Mouse (Mus musculus) kidney, embryonic 14.5 days (tissue): ENCODE results near the gene Fut1. TPM values are rescaled to one million over a fixed set of nuclear protein-coding genes. Genes with fewer than 3 reads are reported as not detected.

Experiments used
- ATAC-seq: fragments of 200-750 bp; cut with Nextera tagmentation; 2 replicates; pipeline ENCODE4 v1.8.0; 2017; ENCODE audit warnings: moderate number of reproducible peaks, mild to moderate bottlenecking, moderate TSS enrichment, moderate library complexity; ENCODE audit not compliant: low FRiP score, low TSS enrichment
- H3K27ac ChIP-seq: fragments of 300-500 bp; sonication (generic); 2 replicates; pipeline ENCODE4 v1.5.1; 2014; ENCODE audit warnings: low read depth, mild to moderate bottlenecking, low read length, moderate library complexity, mixed read lengths
- H3K27me3 ChIP-seq: fragments of 300-500 bp; sonication (generic); 2 replicates; pipeline ENCODE4 v1.6.1; 2014; ENCODE audit warnings: mild to moderate bottlenecking, low read length; ENCODE audit not compliant: control insufficient read depth, insufficient read depth
- H3K36me3 ChIP-seq: fragments of 300-500 bp; sonication (generic); 2 replicates; pipeline ENCODE4 v1.6.1; 2014; ENCODE audit warnings: low read length, mixed read lengths; ENCODE audit not compliant: control insufficient read depth, insufficient read depth
- H3K4me1 ChIP-seq: fragments of 300-500 bp; sonication (generic); 2 replicates; pipeline ENCODE4 v1.6.1; 2014; ENCODE audit warnings: low read length, mixed read lengths; ENCODE audit not compliant: control insufficient read depth, insufficient read depth
- H3K4me2 ChIP-seq: fragments of 300-500 bp; sonication (generic); replicated peaks from 2 replicates; pipeline ENCODE4 v1.6.1; 2014; ENCODE audit warnings: low read depth, mild to moderate bottlenecking, low read length
- H3K4me3 ChIP-seq: fragments of 300-500 bp; sonication (generic); 2 replicates; pipeline ENCODE4 v1.5.1; 2014; ENCODE audit warnings: mild to moderate bottlenecking, low read length
- H3K9ac ChIP-seq: fragments of 300-500 bp; sonication (generic); 2 replicates; pipeline ENCODE4 v1.6.1; 2014; ENCODE audit warnings: low read depth, mild to moderate bottlenecking, low read length, moderate library complexity
- H3K9me3 ChIP-seq: fragments of 300-500 bp; sonication (generic); 2 replicates; pipeline ENCODE4 v1.6.1; 2016; ENCODE audit warnings: low read length; ENCODE audit not compliant: control insufficient read depth
- WGBS: fragments of 180-500 bp; shearing (Covaris S2); extraction: QIAGEN DNeasy Blood & Tissue Kit; methylation state at CpG from one replicate; pipeline ENCODE4 v1.1.7; 2014; 5-methylcytosine and 5-hydroxymethylcytosine counted together
- polyA plus RNA-seq: library from polyadenylated mRNA; unstranded; fragments of >200 nt; fragmentation: Nextera tagmentation; extraction: Ambion mirVana; gene quantifications from 2 replicates; pipeline ENCODE4 v1.2.1, GENCODE M21; 2014

Gene Fut1
- polyA plus RNA-seq, 1 experiment from 2014 or later, result 0.14 TPM

DNA sequence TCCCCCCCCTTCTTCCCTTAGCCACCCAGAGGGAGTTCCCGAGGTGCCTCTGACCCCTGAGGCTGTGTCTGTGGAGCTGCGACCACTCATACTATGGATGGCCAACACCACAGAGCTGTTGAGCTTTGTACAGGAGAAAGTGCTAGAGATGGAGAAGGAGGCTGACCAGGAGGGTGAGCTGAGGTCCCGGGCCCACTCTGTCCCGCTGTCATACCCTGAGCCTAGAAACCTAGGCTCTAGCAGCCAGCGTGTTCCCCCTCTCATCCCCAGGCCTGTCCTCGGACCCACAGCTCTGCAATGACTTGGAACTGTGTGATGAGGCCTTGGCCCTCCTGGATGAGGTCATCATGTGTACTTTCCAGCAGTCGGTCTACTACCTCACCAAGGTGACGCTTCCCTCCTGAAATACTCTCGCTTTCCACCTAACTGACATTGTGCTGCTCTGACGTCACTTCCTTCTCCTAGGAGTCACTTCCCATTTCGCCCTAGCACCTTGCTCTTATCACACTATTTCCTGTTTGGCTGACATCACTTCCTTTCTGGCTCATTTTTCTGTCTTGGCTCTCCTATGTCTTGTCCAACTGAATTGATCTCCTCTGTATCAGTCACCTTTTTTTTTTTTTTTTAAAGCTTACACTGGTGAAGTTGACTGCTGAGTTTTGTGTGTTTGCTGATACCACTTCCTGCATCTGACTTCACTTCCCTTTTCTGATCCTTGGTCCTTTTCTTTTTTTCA, 18.0 kb downstream of the Fut1 start:
- no peak overlapping the region for H3K4me3 ChIP-seq
- no peak for ATAC-seq

DNA sequence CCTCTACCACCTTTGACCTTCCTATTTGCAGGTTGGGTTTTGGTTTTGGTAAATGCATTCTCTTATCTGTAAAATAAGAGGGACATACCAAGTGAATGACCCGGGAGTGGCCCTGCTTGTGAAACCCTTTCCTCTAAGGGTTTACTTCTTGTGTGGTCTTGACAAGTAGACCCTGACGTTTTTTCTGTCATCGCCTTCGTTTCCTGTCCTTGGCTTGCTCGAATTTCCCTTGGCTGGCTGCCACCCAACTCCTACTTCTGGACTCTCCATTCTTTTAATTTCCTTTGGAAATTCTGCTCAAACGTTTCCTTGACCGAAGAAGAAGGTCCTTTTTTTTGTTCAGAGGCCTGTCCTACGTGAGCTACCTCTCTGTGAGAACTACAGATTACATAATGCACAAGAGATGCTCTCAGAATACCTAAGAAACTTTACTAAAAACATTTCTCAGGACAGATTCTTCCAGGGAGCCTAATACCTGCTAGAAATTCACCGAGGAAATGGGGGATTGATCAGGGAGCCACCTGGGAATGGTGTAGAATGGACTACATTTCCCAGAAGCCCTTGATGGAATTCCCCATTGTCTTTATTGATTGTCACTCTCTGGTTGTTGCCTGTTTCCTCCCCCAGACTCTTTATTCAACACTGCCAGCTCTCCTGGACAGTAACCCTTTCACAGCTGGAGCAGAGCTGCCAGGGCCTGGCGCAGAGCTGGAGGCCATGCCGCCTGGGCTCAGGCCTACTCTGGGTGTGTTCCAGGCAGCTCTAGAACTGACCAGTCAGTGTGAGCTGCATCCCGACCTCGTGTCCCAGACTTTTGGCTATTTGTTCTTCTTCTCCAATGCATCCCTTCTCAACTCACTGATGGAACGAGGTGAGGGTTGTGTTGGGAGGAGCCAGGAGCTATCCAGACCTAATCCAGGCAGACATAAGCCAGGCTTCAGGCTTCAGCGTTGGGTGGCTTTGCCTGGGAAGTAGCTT, 18.9 kb downstream of the Fut1 start:
- Histone ChIP-seq H3K27me3 (0 out of 2 replicates have a peak, but pooled peaks cover 6% of the 10 kb centered on the region), H3K4me1 (peaks cover 27% of the 10 kb centered on the region), H3K4me2 (no peak overlapping the region), H3K27ac (peak overlapping the region; percentile 13; the same call in 1 of the 2 replicates), H3K9ac (no peak overlapping the region), H3K9me3 (no peaks in the 10 kb centered on the region; the same call in 1 of the 2 replicates), H3K36me3 (0 out of 2 replicates have a peak, but pooled peaks cover 4% of the 10 kb centered on the region), H3K4me3 (no peak overlapping the region)
- no peak for ATAC-seq
- 69% methylated on average over 15 of the region's 15 CpGs for WGBS

More for the DNA sequence above, 18.0 kb downstream of the Fut1 start:
- Histone ChIP-seq H3K27ac (peak overlapping the region; percentile 9; the same call in 1 of the 2 replicates), H3K4me1 (peaks cover 19% of the 10 kb centered on the region), H3K27me3 (0 out of 2 replicates have a peak, but pooled peaks cover 6% of the 10 kb centered on the region), H3K36me3 (0 out of 2 replicates have a peak, but pooled peaks cover 4% of the 10 kb centered on the region), H3K9me3 (no peaks in the 10 kb centered on the region; the same call in 1 of the 2 replicates), H3K9ac (no peak overlapping the region), H3K4me2 (no peak overlapping the region)
- 83% methylated on average over 11 of the region's 11 CpGs for WGBS

DNA sequence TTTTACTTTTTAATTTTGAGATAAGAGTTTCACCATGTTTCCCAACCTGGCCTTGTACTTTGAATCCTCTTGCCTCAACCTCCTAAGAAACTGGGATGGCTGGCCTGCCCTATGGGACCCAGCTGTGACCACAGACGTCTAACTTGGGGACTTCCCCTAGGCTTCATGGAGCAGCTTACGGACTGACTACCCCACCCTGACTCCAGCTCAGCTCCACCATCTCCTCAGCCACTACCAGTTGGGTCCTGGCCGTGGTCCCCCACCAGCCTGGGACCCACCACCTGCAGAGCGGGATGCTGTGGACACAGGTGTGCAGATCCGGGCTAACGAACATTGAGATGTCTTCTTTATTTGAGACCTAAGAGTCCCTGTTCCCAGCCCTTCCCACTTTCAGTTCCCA, 20.6 kb downstream of the Fut1 start:
- 96% methylated on average over 6 of the region's 6 CpGs for WGBS
- no peak overlapping the region for H3K4me3 ChIP-seq
- peaks cover 36% of the 10 kb centered on the region for H3K4me1 ChIP-seq

DNA sequence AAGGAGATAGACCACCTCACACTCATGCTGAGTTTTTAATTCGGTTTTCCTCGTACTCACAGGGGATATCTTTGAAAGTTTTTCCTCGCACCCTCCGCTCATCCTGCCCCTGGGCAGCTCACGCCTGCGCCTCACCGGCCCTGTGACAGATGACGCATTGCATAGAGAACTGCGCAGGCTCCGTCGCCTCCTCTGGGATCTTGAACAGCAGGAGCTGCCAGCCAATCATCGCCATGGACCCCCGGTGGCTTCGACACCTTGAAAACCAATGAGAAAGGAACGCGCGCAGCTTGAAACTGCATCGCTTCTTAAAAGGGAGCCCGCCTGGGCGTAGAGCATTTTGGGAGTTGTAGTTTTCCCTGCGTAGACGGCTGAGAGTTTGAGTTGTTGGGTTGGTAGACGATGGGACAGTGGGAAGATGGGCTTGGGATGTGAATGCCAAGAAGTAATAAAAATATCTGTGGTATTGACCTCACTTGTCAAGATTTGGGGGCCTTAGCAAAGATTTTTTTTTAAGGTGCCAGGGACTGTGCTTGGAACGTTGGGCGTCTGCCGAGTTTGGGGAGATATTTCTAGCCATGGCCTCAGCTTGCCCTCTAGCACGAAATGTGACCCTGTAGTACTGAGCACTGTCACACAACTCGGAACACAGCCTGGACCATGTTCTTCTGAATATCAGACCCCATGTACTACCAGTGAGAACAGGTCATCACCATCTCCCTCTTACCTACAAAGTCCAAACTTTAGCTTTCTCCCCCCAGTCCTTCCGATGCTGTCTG, 21.7 kb downstream of the Fut1 start:
- peak overlapping the region; percentile 28 for H3K9ac ChIP-seq
- 20% methylated on average over 29 of the region's 29 CpGs for WGBS

More for the DNA sequence above, 20.6 kb downstream of the Fut1 start:
- Histone ChIP-seq H3K9ac (no peak overlapping the region), H3K36me3 (0 out of 2 replicates have a peak, but pooled peaks cover 4% of the 10 kb centered on the region), H3K27me3 (0 out of 2 replicates have a peak, but pooled peaks cover 6% of the 10 kb centered on the region), H3K27ac (no peak overlapping the region), H3K9me3 (no peaks in the 10 kb centered on the region; the same call in 1 of the 2 replicates), H3K4me2 (peak overlapping the region; percentile 40; the same call in 1 of the 2 replicates)
- no peak for ATAC-seq

DNA sequence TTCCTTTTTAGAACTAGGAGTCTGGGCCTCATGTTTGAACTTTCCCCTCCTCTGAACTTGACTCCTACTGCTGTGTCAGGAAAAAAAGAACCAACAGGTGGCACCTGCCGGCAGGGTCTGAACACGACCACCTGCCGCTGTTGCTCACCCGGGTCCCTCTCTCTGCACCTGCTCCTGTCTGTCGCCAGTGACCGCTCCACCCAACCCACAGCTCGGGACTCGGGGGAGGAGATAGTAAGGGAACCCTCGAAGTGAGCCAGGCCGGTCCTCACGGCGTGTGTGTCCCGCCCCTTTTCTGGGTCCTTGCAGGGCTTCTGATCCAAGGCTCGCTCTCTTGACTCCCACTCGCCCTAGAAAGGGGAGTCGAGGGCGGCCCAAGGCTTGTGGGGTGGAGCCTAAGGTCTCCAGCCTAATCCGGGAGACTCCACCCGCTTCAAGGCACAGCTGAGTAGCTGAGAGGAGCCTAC, 22.5 kb downstream of the Fut1 start, which contains the start of gene Mamstr:
TSS of gene Mamstr (plus strand) at position 417 of the 467 bp plus-strand sequence.
- no peak within 1 kb of the TSS for H3K4me3 ChIP-seq
- no peaks in the 10 kb centered on the region for H3K27me3 ChIP-seq
- H3K9ac ChIP-seq, result no peak within 1 kb of the TSS
- H3K9me3 ChIP-seq, result no peaks in the 10 kb centered on the region; the same call in 1 of the 2 replicates
- no peak for ATAC-seq
- 0 out of 2 replicates have a peak, but pooled peaks cover 4% of the 10 kb centered on the region for H3K36me3 ChIP-seq
- peak within 1 kb of the TSS; percentile 12; the same call in 1 of the 2 replicates for H3K27ac ChIP-seq
- H3K4me2 ChIP-seq, result no peak within 1 kb of the TSS; the same call in 1 of the 2 replicates
- H3K4me1 ChIP-seq, result peaks cover 46% of the 10 kb centered on the region
- 23% methylated on average over 19 of the region's 19 CpGs for WGBS

More for the DNA sequence above, 21.7 kb downstream of the Fut1 start:
- Histone ChIP-seq H3K9me3 (no peaks in the 10 kb centered on the region; the same call in 1 of the 2 replicates), H3K4me1 (peaks cover 39% of the 10 kb centered on the region), H3K4me3 (peak overlapping the region; percentile 20; the same call in 1 of the 2 replicates), H3K36me3 (0 out of 2 replicates have a peak, but pooled peaks cover 4% of the 10 kb centered on the region), H3K27me3 (no peaks in the 10 kb centered on the region), H3K27ac (0 out of 2 replicates have a peak overlapping the region, but pooled peaks have one; percentile 3), H3K4me2 (peak overlapping the region; percentile 40)
- peak; percentile 82 for ATAC-seq

DNA sequence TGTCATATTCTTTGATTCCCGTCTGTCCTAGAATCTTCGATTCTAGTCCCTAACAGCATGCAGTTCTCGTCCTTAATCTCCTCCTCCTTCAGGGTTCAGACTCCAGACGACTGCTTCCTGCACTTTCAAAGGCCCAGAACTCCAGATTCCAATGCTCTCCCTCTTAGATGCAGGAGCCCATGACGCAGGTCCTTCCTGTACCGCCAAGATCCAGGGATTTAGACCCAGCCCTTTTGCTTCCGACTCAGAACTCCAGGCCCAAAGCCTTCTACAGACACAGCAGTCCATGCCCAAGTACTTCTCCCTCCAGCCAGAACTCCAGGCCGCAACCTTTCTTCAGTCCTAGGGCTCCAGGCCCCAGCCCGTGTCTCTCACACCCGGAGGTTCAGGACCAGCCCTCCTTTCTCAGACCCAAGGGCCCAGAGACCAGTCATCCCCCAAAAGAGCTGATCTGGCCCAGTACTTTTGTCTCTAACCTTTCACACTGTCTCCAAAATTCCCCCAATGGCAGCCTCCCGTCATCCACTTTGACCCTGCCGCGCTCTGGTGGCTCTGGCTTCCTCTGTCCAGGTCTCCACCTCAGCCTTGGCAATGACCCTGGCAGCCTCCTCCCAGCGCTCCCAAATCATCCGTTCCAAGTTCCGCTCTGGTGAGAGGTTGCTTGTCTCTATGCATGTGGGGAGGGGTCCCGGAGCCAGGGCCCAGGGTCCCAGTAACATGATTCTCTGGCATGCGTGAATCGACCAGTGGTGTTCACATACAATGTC, 23.3 kb downstream of the Fut1 start:
- Histone ChIP-seq H3K9me3 (no peaks in the 10 kb centered on the region; the same call in 1 of the 2 replicates), H3K9ac (no peak overlapping the region), H3K27me3 (no peaks in the 10 kb centered on the region), H3K4me1 (peaks cover 51% of the 10 kb centered on the region), H3K4me3 (no peak overlapping the region), H3K27ac (peak overlapping the region; percentile 12; the same call in 1 of the 2 replicates), H3K4me2 (no peak overlapping the region), H3K36me3 (0 out of 2 replicates have a peak, but pooled peaks cover 4% of the 10 kb centered on the region)
- WGBS, result 56% methylated on average over 19 of the region's 19 CpGs
- no peak for ATAC-seq

DNA sequence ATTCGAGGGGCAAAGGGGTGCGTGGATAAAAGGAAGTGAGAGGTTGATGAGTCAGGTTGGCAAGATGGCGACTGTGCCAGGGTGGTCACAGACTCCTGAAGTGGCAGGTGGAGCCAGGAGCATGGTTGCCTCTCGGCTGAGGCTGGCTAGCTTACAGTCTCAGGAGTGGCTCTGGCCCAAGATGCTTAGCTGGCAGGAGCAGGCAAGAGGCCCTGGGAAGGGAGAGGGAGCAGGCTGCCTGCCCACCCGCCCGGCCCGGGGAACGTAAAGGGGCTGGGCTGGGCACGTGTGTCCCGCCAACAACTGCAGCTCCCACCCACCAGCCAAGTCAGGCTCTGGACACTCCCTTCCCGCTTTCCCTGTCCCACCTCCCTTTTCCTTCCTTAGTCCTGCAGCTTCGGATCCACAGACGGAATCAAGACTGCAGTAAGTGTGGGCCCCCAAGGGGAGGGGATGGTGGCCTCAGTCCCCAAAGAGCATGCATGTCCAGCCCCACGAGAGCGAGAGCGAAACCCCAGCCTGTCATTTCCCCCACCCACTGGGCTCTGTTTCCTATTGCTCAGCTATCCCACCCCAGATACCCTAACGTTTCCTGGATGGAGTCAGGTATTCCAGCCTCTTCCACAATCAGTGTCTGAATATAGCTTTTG, 24.4 kb downstream of the Fut1 start:
- peak overlapping the region; percentile 82; the same call in 1 of the 2 replicates for H3K4me2 ChIP-seq
- no peak for ATAC-seq
- H3K27me3 ChIP-seq, result no peaks in the 10 kb centered on the region
- H3K36me3 ChIP-seq, result 0 out of 2 replicates have a peak, but pooled peaks cover 2% of the 10 kb centered on the region
- no peaks in the 10 kb centered on the region for H3K9me3 ChIP-seq
- 48% methylated on average over 17 of the region's 17 CpGs for WGBS
- H3K27ac ChIP-seq, result 0 out of 2 replicates have a peak overlapping the region, but pooled peaks have one; percentile 24
- peak overlapping the region; percentile 17; the same call in 1 of the 2 replicates for H3K4me3 ChIP-seq
- H3K4me1 ChIP-seq, result peaks cover 46% of the 10 kb centered on the region
- H3K9ac ChIP-seq, result no peak overlapping the region; the same call in 1 of the 2 replicates
